Mouse (Mus musculus) small intestine, adult 2 months (tissue): Measurements from ENCODE around the gene Krtap5-1. TPM values are rescaled to one million over a fixed set of nuclear protein-coding genes. Genes with fewer than 3 reads are reported as not detected.

ENCODE experiments used
- H3K27ac ChIP-seq: fragments of 200-500 bp; 2 replicates; pipeline ENCODE4 v1.5.1; 2012; ENCODE audit warnings: low read depth, low read length, control low read depth, inconsistent platforms; ENCODE audit not compliant: insufficient read depth
- H3K27me3 ChIP-seq: fragments of 200-500 bp; 2 replicates; pipeline ENCODE4 v1.6.1; 2012; ENCODE audit warnings: mild to moderate bottlenecking, moderate library complexity, low read length, inconsistent platforms; ENCODE audit not compliant: control insufficient read depth, insufficient read depth
- H3K36me3 ChIP-seq: fragments of 200-500 bp; 2 replicates; pipeline ENCODE4 v1.6.1; 2012; ENCODE audit warnings: mild to moderate bottlenecking, low read length, control low read depth, inconsistent platforms; ENCODE audit not compliant: control insufficient read depth, insufficient read depth
- H3K4me1 ChIP-seq: fragments of 200-500 bp; 2 replicates; pipeline ENCODE4 v1.6.1; 2012; ENCODE audit warnings: low read length, inconsistent platforms, mixed read lengths; ENCODE audit not compliant: control insufficient read depth, insufficient read depth, insufficient read length
- H3K4me3 ChIP-seq: fragments of 200-500 bp; 2 replicates; pipeline ENCODE4 v1.5.1; 2012; ENCODE audit warnings: low read depth, mild to moderate bottlenecking, control low read depth, inconsistent platforms, low read length, moderate library complexity
- CTCF ChIP-seq: fragments of 200-500 bp; IDR thresholded peaks from 2 replicates; pipeline ENCODE4 v1.5.1; 2012; ENCODE audit warnings: low read depth, mild to moderate bottlenecking, control low read depth, inconsistent platforms, low read length, moderate library complexity, mixed read lengths; ENCODE audit not compliant: insufficient replicate concordance, insufficient read length; ENCODE audit errors: extremely low read depth
- POLR2A ChIP-seq: fragments of 200-500 bp; IDR thresholded peaks from 2 replicates; pipeline ENCODE4 v1.6.1; 2012; ENCODE audit warnings: low read depth, mild to moderate bottlenecking, control low read depth, inconsistent platforms, low read length, moderate library complexity
- WGBS: fragments of 180-500 bp; shearing (Covaris S2); methylation state at CpG from one replicate; pipeline ENCODE4 v1.1.7; 2018; 5-methylcytosine and 5-hydroxymethylcytosine counted together
- polyA plus RNA-seq: library from polyadenylated mRNA; depleted of rRNA; stranded (reverse); fragments of >200 nt; gene quantifications from 2 replicates; pipeline ENCODE4 v1.2.3, GENCODE M21; 2012; rRNA removed

Krtap5-1 gene
- polyA plus RNA-seq, 1 experiment: not detected

DNA sequence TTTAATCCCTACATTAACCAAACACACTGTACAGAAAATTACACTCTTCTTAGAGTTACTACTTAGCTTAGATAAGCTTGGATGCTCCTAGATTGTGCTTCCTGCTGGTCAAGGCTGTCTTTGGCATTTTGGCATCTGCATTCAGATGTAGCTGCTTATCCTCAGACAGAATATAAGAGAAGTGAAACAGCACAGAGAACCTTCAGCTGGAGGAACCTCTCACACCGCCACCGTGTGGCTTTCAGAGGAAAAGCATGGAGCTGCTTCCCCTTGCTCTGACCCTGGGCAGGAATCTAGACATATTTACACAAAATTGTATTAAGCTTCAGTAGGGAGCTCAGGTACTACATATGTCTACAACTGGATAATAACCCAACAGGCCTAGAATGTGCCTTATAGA is 41.4 kb downstream of the Krtap5-1 start:
- peak; percentile 68; the same call in 1 of the 2 replicates for TF ChIP-seq CTCF
- TF ChIP-seq POLR2A: no peak
- H3K27me3 ChIP-seq: no peaks in the 10 kb centered on the region
- 1% methylated on average over 2 of the region's 2 CpGs for WGBS

DNA sequence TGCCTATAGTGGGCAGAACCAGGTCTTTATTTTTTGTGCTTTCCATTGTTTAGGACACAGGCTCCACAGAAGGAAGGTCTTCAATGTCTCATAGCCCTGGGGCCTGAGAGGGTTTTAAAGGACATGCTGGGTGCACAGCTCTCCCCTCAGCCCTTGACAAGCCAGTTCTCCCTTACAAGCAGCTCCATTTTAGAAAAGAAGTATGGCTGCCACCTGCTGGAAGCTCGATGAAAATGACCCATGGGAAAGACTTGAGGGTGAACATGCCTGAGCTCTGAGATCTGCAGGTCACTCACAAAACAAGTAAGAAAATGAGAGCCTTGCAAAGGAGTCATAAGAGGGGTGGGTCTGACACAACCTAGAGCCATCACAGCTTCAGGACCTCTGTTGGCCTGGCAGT is 47.1 kb downstream of the Krtap5-1 start:
- H3K36me3 ChIP-seq: no peaks in the 10 kb centered on the region
- 0% methylated on average over 1 of the region's 1 CpGs for WGBS
- TF ChIP-seq POLR2A: no peak
- peak; percentile 59; the same call in 1 of the 2 replicates for TF ChIP-seq CTCF
- H3K27me3 ChIP-seq: no peaks in the 10 kb centered on the region
- no peak overlapping the region for H3K27ac ChIP-seq
- no peak overlapping the region for H3K4me3 ChIP-seq
- H3K4me1 ChIP-seq: no peaks in the 10 kb centered on the region; the same call in 1 of the 2 replicates

More for the DNA sequence above, 41.4 kb downstream of the Krtap5-1 start:
- Histone ChIP-seq H3K36me3 (no peaks in the 10 kb centered on the region), H3K4me3 (no peak overlapping the region), H3K27ac (no peak overlapping the region), H3K4me1 (no peaks in the 10 kb centered on the region)

Other genes starting within 250 kb of the Krtap5-1 start
- 26.1 and 31.8 TPM in 2 replicates for gene Mob2, start 236.1 kb downstream of the Krtap5-1 start, polyA plus RNA-seq
- 8.9 and 13.4 TPM in 2 replicates for gene Dusp8, start 201.3 kb downstream of the Krtap5-1 start, polyA plus RNA-seq
- gene Gm45618, start 176.4 kb downstream of the Krtap5-1 start, polyA plus RNA-seq: not detected in 2 replicates
- not detected in 2 replicates for gene Gm39115, start 161.1 kb downstream of the Krtap5-1 start, polyA plus RNA-seq
- gene Gm45337, start 152.5 kb downstream of the Krtap5-1 start, polyA plus RNA-seq: not detected in 2 replicates
- not detected in 2 replicates for gene Gm29735, start 140.0 kb downstream of the Krtap5-1 start, polyA plus RNA-seq
- gene Gm4553, start 131.4 kb downstream of the Krtap5-1 start, polyA plus RNA-seq: not detected in 2 replicates
- gene Krtap5-2, start 121.1 kb downstream of the Krtap5-1 start, polyA plus RNA-seq: not detected in 2 replicates
- gene Gm10153, start 106.7 kb downstream of the Krtap5-1 start, polyA plus RNA-seq: not detected in 2 replicates
- 0.91 TPM in 1 of 2 replicates, not detected in the other for gene Krtap5-3, start 95.8 kb downstream of the Krtap5-1 start, polyA plus RNA-seq
- 0.20 TPM in 1 of 2 replicates, not detected in the other for gene Gm7579, start 85.3 kb downstream of the Krtap5-1 start, polyA plus RNA-seq
- gene Krtap5-5, start 67.1 kb downstream of the Krtap5-1 start, polyA plus RNA-seq: 0.65 TPM in 1 of 2 replicates, not detected in the other
- gene Gm40460, start 56.0 kb downstream of the Krtap5-1 start, polyA plus RNA-seq: not detected in 2 replicates
- gene Gm2431, start 38.8 kb downstream of the Krtap5-1 start, polyA plus RNA-seq: not detected in 2 replicates
- not detected in 2 replicates for gene Gm4559, start 22.8 kb downstream of the Krtap5-1 start, polyA plus RNA-seq
- not detected in 2 replicates for gene Krtap5-4, start 6.4 kb upstream of the Krtap5-1 start, polyA plus RNA-seq
- gene Ifitm10, start 76.6 kb upstream of the Krtap5-1 start, polyA plus RNA-seq: 1.5 and 3.2 TPM in 2 replicates
- 0.42 TPM in 1 of 2 replicates, not detected in the other for gene Gm49369, start 85.5 kb upstream of the Krtap5-1 start, polyA plus RNA-seq
- gene Ctsd, start 90.9 kb upstream of the Krtap5-1 start, polyA plus RNA-seq: 174 and 253 TPM in 2 replicates
- gene Syt8, start 137.7 kb upstream of the Krtap5-1 start, polyA plus RNA-seq: 1.4 and 66.8 TPM in 2 replicates
- 0.35 and 2.9 TPM in 2 replicates for gene Tnni2, start 144.7 kb upstream of the Krtap5-1 start, polyA plus RNA-seq
- gene Lsp1, start 163.7 kb upstream of the Krtap5-1 start, polyA plus RNA-seq: 29.4 and 48.0 TPM in 2 replicates
- gene Tnnt3, start 201.7 kb upstream of the Krtap5-1 start, polyA plus RNA-seq: 0.10 TPM in 1 of 2 replicates, not detected in the other
- 4.8 and 10.5 TPM in 2 replicates for gene Mrpl23, start 235.6 kb upstream of the Krtap5-1 start, polyA plus RNA-seq